8 mouse cellular contexts compared by ENCODE assay signal in genomic region chr3:55447486-55448460, GRCm38 (mm10). TPM values are rescaled to one million over a fixed set of nuclear protein-coding genes. Genes with fewer than 3 reads are reported as not detected.
DNase-seq lines count a peak whose midpoint lies in the region; ATAC-seq and TF ChIP-seq lines count a peak whose summit lies in the region.
"Had no signal": no experiment of that assay in that cellular context is flagged by ENCODE, and none has a peak within 500 bp of the region (broad histone marks: within the 10 kb centered on the region; RNA-seq: fewer than 3 reads in every experiment).

No protein-coding gene starts in this region.

- no peak for TF ChIP-seq EP300 in heart, postnatal 0 days (IDR thresholded peaks at IDR 0.05; ENCODE audit: low read depth)

- WGBS in midbrain, embryonic 14.5 days = 81% methylated on average over 5 of the region's 5 CpGs
- 81% methylated on average over 5 of the region's 5 CpGs for WGBS in midbrain, embryonic 10.5 days
- 21% methylated on average over 5 of the region's 5 CpGs for WGBS in cerebellum, adult 2 months
- 85% methylated on average over 5 of the region's 5 CpGs for WGBS in heart, postnatal 0 days

- peaks cover 13% of the 10 kb centered on the region; the same call in 1 of the 2 replicates for H3K36me3 ChIP-seq in midbrain, embryonic 14.5 days (ENCODE audit: control insufficient read depth, insufficient read depth, low read length)
- H3K36me3 ChIP-seq in midbrain, embryonic 10.5 days = no peaks in the 10 kb centered on the region
- H3K36me3 ChIP-seq in heart, postnatal 0 days (replicated peaks; ENCODE audit: control insufficient read depth, insufficient read depth, low read length) = no peaks in the 10 kb centered on the region

- no peak overlapping the region for H3K4me3 ChIP-seq in midbrain, embryonic 14.5 days (replicated peaks; ENCODE audit: low read depth, low read length)
- no peak overlapping the region for H3K4me3 ChIP-seq in midbrain, embryonic 10.5 days
- no peak overlapping the region for H3K4me3 ChIP-seq in cerebellum, adult 2 months (replicated peaks; ENCODE audit: insufficient read depth, low read depth, low read length)
- H3K4me3 ChIP-seq in heart, postnatal 0 days (ENCODE audit: low read depth, low read length) = no peak overlapping the region

- no peak for ATAC-seq in midbrain, embryonic 14.5 days (ENCODE audit: low FRiP score, low TSS enrichment)
- 0 out of 2 replicates have a peak, but pooled peaks have one; percentile 49 for ATAC-seq in heart, postnatal 0 days (ENCODE audit: insufficient read depth, low read depth)

- no peaks in the 10 kb centered on the region for H3K9me3 ChIP-seq in midbrain, embryonic 14.5 days (ENCODE audit: control insufficient read depth, low read length)
- no peaks in the 10 kb centered on the region for H3K9me3 ChIP-seq in midbrain, embryonic 10.5 days (replicated peaks)
- no peaks in the 10 kb centered on the region for H3K9me3 ChIP-seq in heart, postnatal 0 days (replicated peaks; ENCODE audit: control insufficient read depth, low read length)

- TF ChIP-seq POLR2A in cerebellum, adult 2 months (IDR thresholded peaks at IDR 0.05; ENCODE audit: borderline replicate concordance, insufficient read depth, low read length) = no peak

- intact Hi-C loops in left cerebral cortex, postnatal 4 days (cut with DNase I) = no loop called here

- H3K27ac ChIP-seq in midbrain, embryonic 14.5 days (replicated peaks; ENCODE audit: low read depth, low read length) = no peak overlapping the region; the same call in 1 of the 2 replicates
- H3K27ac ChIP-seq in midbrain, embryonic 10.5 days (replicated peaks) = no peak overlapping the region
- peak overlapping the region; percentile 70; the same call in 1 of the 2 replicates for H3K27ac ChIP-seq in cerebellum, adult 2 months (ENCODE audit: insufficient read depth, low read length)
- no peak overlapping the region; the same call in 1 of the 2 replicates for H3K27ac ChIP-seq in heart, postnatal 0 days (ENCODE audit: low read depth)

- H3K27me3 ChIP-seq in midbrain, embryonic 14.5 days (ENCODE audit: control insufficient read depth, insufficient read depth, low read length) = no peaks in the 10 kb centered on the region
- no peaks in the 10 kb centered on the region for H3K27me3 ChIP-seq in midbrain, embryonic 10.5 days (ENCODE audit: low read depth, poor library complexity, severe bottlenecking)
- no peaks in the 10 kb centered on the region for H3K27me3 ChIP-seq in cerebellum, adult 2 months (ENCODE audit: control insufficient read depth, insufficient read depth, low read length)
- H3K27me3 ChIP-seq in heart, postnatal 0 days (ENCODE audit: control insufficient read depth, insufficient read depth, low read length) = no peaks in the 10 kb centered on the region

- H3K4me2 ChIP-seq in midbrain, embryonic 14.5 days (ENCODE audit: low read length) = no peak overlapping the region
- H3K4me2 ChIP-seq in heart, postnatal 0 days (ENCODE audit: low read depth, low read length) = no peak overlapping the region

- no peak for TF ChIP-seq CTCF in cerebellum, adult 2 months (IDR thresholded peaks at IDR 0.05; ENCODE audit: borderline replicate concordance, insufficient read depth, low read depth, low read length)
- no peak for TF ChIP-seq CTCF in heart, postnatal 0 days (IDR thresholded peaks at IDR 0.05; ENCODE audit: low read depth)

- H3K4me1 ChIP-seq in midbrain, embryonic 14.5 days (ENCODE audit: control insufficient read depth, insufficient read depth, low read length) = no peaks in the 10 kb centered on the region
- H3K4me1 ChIP-seq in midbrain, embryonic 10.5 days = no peaks in the 10 kb centered on the region
- peaks cover 25% of the 10 kb centered on the region for H3K4me1 ChIP-seq in cerebellum, adult 2 months (ENCODE audit: control insufficient read depth, insufficient read depth, low read length)
- 0 out of 2 replicates have a peak, but pooled peaks cover 3% of the 10 kb centered on the region for H3K4me1 ChIP-seq in heart, postnatal 0 days (ENCODE audit: control insufficient read depth, insufficient read depth)

- DNase-seq in midbrain, embryonic 14.5 days = peak; percentile 44
- DNase-seq in midbrain, embryonic 10.5 days (ENCODE audit: low spot score) = no peak
- DNase-seq in cerebellum, adult 2 months = peak; percentile 75 to 91
- peak; percentile 48 for DNase-seq in heart, postnatal 0 days (ENCODE audit: low spot score)
- peak; percentile 63 for DNase-seq in left cerebral cortex, postnatal 4 days
- DNase-seq in spleen, postnatal 36 days (ENCODE audit: low spot score in 2 of 2) = no peak
- no peak for DNase-seq in kidney, adult 9 months

- H3K9ac ChIP-seq in midbrain, embryonic 14.5 days (replicated peaks; ENCODE audit: low read length) = no peak overlapping the region
- H3K9ac ChIP-seq in heart, postnatal 0 days (replicated peaks; ENCODE audit: low read depth, low read length) = no peak overlapping the region

RNA-seq across cellular contexts. Expression of gene Gm21954, which starts 24.2 kb away (rescaled TPM):
- polyA plus RNA-seq in midbrain, embryonic 14.5 days (2014; fragmentation: Nextera tagmentation; extraction: Ambion mirVana) = not detected in 2 replicates
- not detected in 2 replicates for polyA plus RNA-seq in midbrain, embryonic 10.5 days (2016; fragmentation: Nextera tagmentation; extraction: Ambion mirVana)
- not detected in 2 replicates for polyA plus RNA-seq in cerebellum, adult 2 months (2012; rRNA removed)
- not detected in 2 replicates for total RNA-seq in heart, postnatal 0 days (2014; rRNA removed; ENCODE audit: low replicate concordance)
- not detected in 2 replicates for polyA plus RNA-seq in heart, postnatal 0 days (2015; fragmentation: Nextera tagmentation; extraction: Ambion mirVana)
- total RNA-seq in left cerebral cortex, postnatal 4 days (2021) = not detected
- total RNA-seq: hematopoietic stem cell, adult 5-6 weeks had no signal

Comparison
In these comparisons a context has a peak if more than half of its experiments do, and no peak if none do; other contexts are left out.
1. DNase-seq: peak in midbrain, embryonic 14.5 days (single experiment), cerebellum, adult 2 months (2 of 2), heart, postnatal 0 days (single experiment) and left cerebral cortex, postnatal 4 days (single experiment); none in midbrain, embryonic 10.5 days (single experiment), spleen, postnatal 36 days (0 of 2) and kidney, adult 9 months (single experiment).